Mouse (Mus musculus): Measurements from ENCODE around the gene Cdyl. TPM values are rescaled to one million over a fixed set of nuclear protein-coding genes. Genes with fewer than 3 reads are reported as not detected.
A peak's percentile ranks its signal among the peaks of the same experiment; 100 is the strongest.

Cdyl gene
- total and polyA plus RNA-seq, 2 experiments from 2014 or later = 4.2 to 7.8 TPM

- no peaks in the 10 kb centered on the region for H3K36me3 ChIP-seq (ENCODE audit: insufficient read depth)
- H3K27ac ChIP-seq (ENCODE audit: low read depth, low read length) = no peak overlapping the region
- no peaks in the 10 kb centered on the region for H3K27me3 ChIP-seq (ENCODE audit: insufficient read depth, low read length)
- ATAC-seq = no peak
- H3K4me2 ChIP-seq (ENCODE audit: low read depth) = no peak overlapping the region
- H3K4me1 ChIP-seq (ENCODE audit: insufficient read depth) = no peaks in the 10 kb centered on the region
- WGBS = 77% methylated on average over 3 of the region's 3 CpGs
- no peak for DNase-seq
- no peak overlapping the region for H3K4me3 ChIP-seq (ENCODE audit: low read depth, low read length)
- no peak for TF ChIP-seq CTCF (IDR thresholded peaks at IDR 0.05; ENCODE audit: low read depth)
- no peaks in the 10 kb centered on the region for H3K9me3 ChIP-seq (ENCODE audit: low read length)
- no peak overlapping the region for H3K9ac ChIP-seq
These were observed 211.5 kb downstream of the Cdyl start for GRCm38 (mm10) chr13:35871107-35871506.

- Histone ChIP-seq H3K4me1 (ENCODE audit: insufficient read depth) (no peaks in the 10 kb centered on the region), H3K9me3 (ENCODE audit: low read length) (no peaks in the 10 kb centered on the region), H3K4me3 (ENCODE audit: low read depth, low read length) (no peak overlapping the region), H3K4me2 (ENCODE audit: low read depth) (no peak overlapping the region), H3K27me3 (ENCODE audit: insufficient read depth, low read length) (no peaks in the 10 kb centered on the region), H3K27ac (ENCODE audit: low read depth, low read length) (no peak overlapping the region), H3K36me3 (ENCODE audit: insufficient read depth) (no peaks in the 10 kb centered on the region), H3K9ac (no peak overlapping the region)
- 84% methylated on average over 5 of the region's 5 CpGs for WGBS
- ATAC-seq (no peak), DNase-seq (no peak)
- no peak for TF ChIP-seq CTCF (IDR thresholded peaks at IDR 0.05; ENCODE audit: low read depth)
These were observed 215.8 kb downstream of the Cdyl start for GRCm38 (mm10) chr13:35875396-35875795.

GRCm38 (mm10) chr13:35878282-35878681 is 218.6 kb downstream of the Cdyl start:
- 65% methylated on average over 1 of the region's 1 CpGs for WGBS
- no peak overlapping the region for H3K4me3 ChIP-seq (ENCODE audit: low read depth, low read length)
- H3K4me1 ChIP-seq (ENCODE audit: insufficient read depth) = no peaks in the 10 kb centered on the region
- no peak overlapping the region for H3K9ac ChIP-seq
- H3K36me3 ChIP-seq (ENCODE audit: insufficient read depth) = no peaks in the 10 kb centered on the region
- no peaks in the 10 kb centered on the region for H3K27me3 ChIP-seq (ENCODE audit: insufficient read depth, low read length)
- DNase-seq = no peak
- ATAC-seq = no peak
- no peak overlapping the region for H3K27ac ChIP-seq (ENCODE audit: low read depth, low read length)
- no peak for TF ChIP-seq CTCF (IDR thresholded peaks at IDR 0.05; ENCODE audit: low read depth)
- no peaks in the 10 kb centered on the region for H3K9me3 ChIP-seq (ENCODE audit: low read length)
- no peak overlapping the region for H3K4me2 ChIP-seq (ENCODE audit: low read depth)

GRCm38 (mm10) chr13:35879068-35879467 is 219.4 kb downstream of the Cdyl start:
- 54% methylated on average over 5 of the region's 5 CpGs for WGBS
- TF ChIP-seq CTCF (IDR thresholded peaks at IDR 0.05; ENCODE audit: low read depth) = no peak
- ATAC-seq = no peak

GRCm38 (mm10) chr13:35879519-35879918 is 219.9 kb downstream of the Cdyl start:
- H3K27me3 ChIP-seq (ENCODE audit: insufficient read depth, low read length) = no peaks in the 10 kb centered on the region
- H3K36me3 ChIP-seq (ENCODE audit: insufficient read depth) = no peaks in the 10 kb centered on the region
- no peak for TF ChIP-seq CTCF (IDR thresholded peaks at IDR 0.05; ENCODE audit: low read depth)
- 85% methylated on average over 5 of the region's 5 CpGs for WGBS
- H3K4me2 ChIP-seq (ENCODE audit: low read depth) = no peak overlapping the region
- ATAC-seq = no peak
- no peak for DNase-seq
- no peak overlapping the region for H3K4me3 ChIP-seq (ENCODE audit: low read depth, low read length)
- no peaks in the 10 kb centered on the region for H3K9me3 ChIP-seq (ENCODE audit: low read length)
- H3K9ac ChIP-seq = no peak overlapping the region
- no peak overlapping the region for H3K27ac ChIP-seq (ENCODE audit: low read depth, low read length)
- H3K4me1 ChIP-seq (ENCODE audit: insufficient read depth) = no peaks in the 10 kb centered on the region

More at GRCm38 (mm10) chr13:35879068-35879467, 219.4 kb downstream of the Cdyl start:
- no peak overlapping the region for H3K4me2 ChIP-seq (ENCODE audit: low read depth)
- no peaks in the 10 kb centered on the region for H3K9me3 ChIP-seq (ENCODE audit: low read length)
- H3K4me3 ChIP-seq (ENCODE audit: low read depth, low read length) = no peak overlapping the region
- H3K4me1 ChIP-seq (ENCODE audit: insufficient read depth) = no peaks in the 10 kb centered on the region
- H3K9ac ChIP-seq = no peak overlapping the region
- no peaks in the 10 kb centered on the region for H3K27me3 ChIP-seq (ENCODE audit: insufficient read depth, low read length)
- no peaks in the 10 kb centered on the region for H3K36me3 ChIP-seq (ENCODE audit: insufficient read depth)
- H3K27ac ChIP-seq (ENCODE audit: low read depth, low read length) = no peak overlapping the region
- DNase-seq = no peak

GRCm38 (mm10) chr13:35880555-35881046 is 221.0 kb downstream of the Cdyl start:
- Histone ChIP-seq H3K4me2 (ENCODE audit: low read depth) (no peak overlapping the region), H3K4me1 (ENCODE audit: insufficient read depth) (no peaks in the 10 kb centered on the region), H3K36me3 (ENCODE audit: insufficient read depth) (no peaks in the 10 kb centered on the region), H3K4me3 (ENCODE audit: low read depth, low read length) (no peak overlapping the region), H3K9me3 (ENCODE audit: low read length) (no peaks in the 10 kb centered on the region), H3K27me3 (ENCODE audit: insufficient read depth, low read length) (no peaks in the 10 kb centered on the region), H3K9ac (no peak overlapping the region), H3K27ac (ENCODE audit: low read depth, low read length) (no peak overlapping the region)
- ATAC-seq (peak; percentile 69; the same call in 1 of the 2 replicates), DNase-seq (peak; percentile 69)
- no peak for TF ChIP-seq CTCF (IDR thresholded peaks at IDR 0.05; ENCODE audit: low read depth)
- 42% methylated on average over 6 of the region's 6 CpGs for WGBS

GRCm38 (mm10) chr13:35886121-35886725 is 226.6 kb downstream of the Cdyl start:
- Histone ChIP-seq H3K4me2 (ENCODE audit: low read depth) (no peak overlapping the region), H3K4me3 (ENCODE audit: low read depth, low read length) (no peak overlapping the region), H3K9ac (no peak overlapping the region), H3K36me3 (ENCODE audit: insufficient read depth) (no peaks in the 10 kb centered on the region), H3K4me1 (ENCODE audit: insufficient read depth) (no peaks in the 10 kb centered on the region), H3K27me3 (ENCODE audit: insufficient read depth, low read length) (no peaks in the 10 kb centered on the region), H3K9me3 (ENCODE audit: low read length) (no peaks in the 10 kb centered on the region), H3K27ac (ENCODE audit: low read depth, low read length) (no peak overlapping the region)
- WGBS = 29% methylated on average over 15 of the region's 15 CpGs
- peak; percentile 57 for TF ChIP-seq CTCF (IDR thresholded peaks at IDR 0.05; ENCODE audit: low read depth)
- DNase-seq = no peak
- no peak for ATAC-seq
